Mouse (Mus musculus) forebrain, embryonic 11.5 days (tissue): Measurements from ENCODE around the gene Ano10. TPM values are rescaled to one million over a fixed set of nuclear protein-coding genes. Genes with fewer than 3 reads are reported as not detected.
"Not testable (repeated sequence)": the region's sequence is repeated elsewhere in the genome, so short reads cannot be mapped to it uniquely, and the experiment has no call there.

ENCODE experiments used
- ATAC-seq: fragments of 200-750 bp; cut with Nextera tagmentation; replicated peaks from 2 replicates; pipeline ENCODE4 v1.8.0; 2017; ENCODE audit warnings: moderate TSS enrichment; ENCODE audit not compliant: low FRiP score
- DNase-seq: peaks from one replicate; pipeline ENCODE4 v3.0.0-alpha.2; 2017; ENCODE audit warnings: low spot score
- H3K27ac ChIP-seq: fragments of 300-500 bp; sonication (generic); 2 replicates; pipeline ENCODE4 v1.5.1; 2014; ENCODE audit warnings: low read depth, low read length
- H3K27me3 ChIP-seq: fragments of 300-500 bp; sonication (generic); 2 replicates; pipeline ENCODE4 v1.6.1; 2014; ENCODE audit warnings: mild to moderate bottlenecking, low read length, mixed read lengths; ENCODE audit not compliant: control insufficient read depth, insufficient read depth
- H3K36me3 ChIP-seq: fragments of 300-500 bp; sonication (generic); 2 replicates; pipeline ENCODE4 v1.6.1; 2014; ENCODE audit warnings: mild to moderate bottlenecking, low read length, moderate library complexity, mixed read lengths; ENCODE audit not compliant: control insufficient read depth, insufficient read depth
- H3K4me1 ChIP-seq: fragments of 300-500 bp; sonication (generic); replicated peaks from 2 replicates; pipeline ENCODE4 v1.6.1; 2014; ENCODE audit warnings: low read length, mixed read lengths; ENCODE audit not compliant: control insufficient read depth, insufficient read depth
- H3K4me2 ChIP-seq: fragments of 300-500 bp; sonication (generic); 2 replicates; pipeline ENCODE4 v1.6.1; 2014; ENCODE audit warnings: low read depth, mild to moderate bottlenecking, low read length, moderate library complexity, mixed read lengths; ENCODE audit not compliant: severe bottlenecking
- H3K4me3 ChIP-seq: fragments of 300-500 bp; sonication (generic); 2 replicates; pipeline ENCODE4 v1.5.1; 2014; ENCODE audit warnings: low read depth, low read length
- H3K9ac ChIP-seq: fragments of 300-500 bp; sonication (generic); 2 replicates; pipeline ENCODE4 v1.6.1; 2014; ENCODE audit warnings: low read length
- H3K9me3 ChIP-seq: fragments of 300-500 bp; sonication (generic); 2 replicates; pipeline ENCODE4 v1.6.1; 2016; ENCODE audit warnings: low read length, mixed read lengths; ENCODE audit not compliant: control insufficient read depth
- WGBS: fragments of 180-500 bp; shearing (Covaris S2); extraction: QIAGEN DNeasy Blood & Tissue Kit; methylation state at CpG from one replicate; pipeline ENCODE4 v1.1.7; 2014; 5-methylcytosine and 5-hydroxymethylcytosine counted together
- polyA plus RNA-seq: library from polyadenylated mRNA; unstranded; fragments of >200 nt; fragmentation: Nextera tagmentation; extraction: Ambion mirVana; gene quantifications from 2 replicates; pipeline ENCODE4 v1.2.1, GENCODE M21; 2014

Gene Ano10
- polyA plus RNA-seq, 1 experiment from 2014 or later, result 34.0 TPM

- Histone ChIP-seq H3K27me3 (no peaks in the 10 kb centered on the region), H3K9ac (no peak overlapping the region), H3K36me3 (no peaks in the 10 kb centered on the region), H3K4me3 (no peak overlapping the region), H3K9me3 (no peaks in the 10 kb centered on the region), H3K4me2 (no peak overlapping the region), H3K4me1 (no peaks in the 10 kb centered on the region), H3K27ac (no peak overlapping the region)
- ATAC-seq (no peak), DNase-seq (no peak)
- 96% methylated on average over 7 of the region's 7 CpGs for WGBS
Measured at GRCm38 (mm10) chr9:122316562-122316961, 22.3 kb upstream of the Ano10 start.

GRCm38 (mm10) chr9:122315501-122315900, 21.3 kb upstream of the Ano10 start:
- ATAC-seq, result peak; percentile 24; the same call in 1 of the 2 replicates
- H3K4me3 ChIP-seq, result no peak overlapping the region
- no peaks in the 10 kb centered on the region for H3K9me3 ChIP-seq
- no peak for DNase-seq
- no peak overlapping the region for H3K9ac ChIP-seq
- no peak overlapping the region for H3K27ac ChIP-seq
- 49% methylated on average over 11 of the region's 11 CpGs for WGBS
- no peaks in the 10 kb centered on the region for H3K36me3 ChIP-seq
- no peaks in the 10 kb centered on the region for H3K4me1 ChIP-seq
- no peak overlapping the region for H3K4me2 ChIP-seq
- no peaks in the 10 kb centered on the region for H3K27me3 ChIP-seq

GRCm38 (mm10) chr9:122314942-122315341, 20.7 kb upstream of the Ano10 start:
- Histone ChIP-seq H3K36me3 (no peaks in the 10 kb centered on the region), H3K4me2 (no peak overlapping the region), H3K27ac (no peak overlapping the region), H3K27me3 (no peaks in the 10 kb centered on the region), H3K9ac (no peak overlapping the region), H3K4me3 (no peak overlapping the region), H3K4me1 (no peaks in the 10 kb centered on the region), H3K9me3 (no peaks in the 10 kb centered on the region)
- no peak for DNase-seq
- WGBS, result 53% methylated on average over 4 of the region's 4 CpGs
- ATAC-seq, result no peak

GRCm38 (mm10) chr9:122314386-122314785, 20.2 kb upstream of the Ano10 start:
- Histone ChIP-seq H3K36me3 (no peaks in the 10 kb centered on the region), H3K4me1 (no peaks in the 10 kb centered on the region), H3K27ac (no peak overlapping the region), H3K4me3 (no peak overlapping the region), H3K9ac (no peak overlapping the region), H3K9me3 (no peaks in the 10 kb centered on the region), H3K27me3 (no peaks in the 10 kb centered on the region), H3K4me2 (no peak overlapping the region)
- ATAC-seq, result no peak
- no peak for DNase-seq
- WGBS, result 89% methylated on average over 6 of the region's 6 CpGs

- whole genome bisulfite sequencing, result 85% methylated on average over 1 of the region's 1 CpGs
- H3K4me3 ChIP-seq, H3K27ac ChIP-seq, H3K4me2 ChIP-seq, DNase-seq, H3K36me3 ChIP-seq, H3K9ac ChIP-seq, H3K9me3 ChIP-seq, H3K27me3 ChIP-seq, ATAC-seq, H3K4me1 ChIP-seq: not testable (repeated sequence)
Measured at GRCm38 (mm10) chr9:122313128-122313527, 18.9 kb upstream of the Ano10 start.

GRCm38 (mm10) chr9:122312296-122312990, 18.2 kb upstream of the Ano10 start:
- no peak overlapping the region for H3K27ac ChIP-seq
- DNase-seq, result no peak
- no peaks in the 10 kb centered on the region for H3K36me3 ChIP-seq
- WGBS, result 90% methylated on average over 7 of the region's 7 CpGs
- no peak overlapping the region for H3K9ac ChIP-seq
- H3K4me3 ChIP-seq, result no peak overlapping the region
- H3K9me3 ChIP-seq, result no peaks in the 10 kb centered on the region
- ATAC-seq, result no peak
- H3K4me2 ChIP-seq, result no peak overlapping the region
- H3K27me3 ChIP-seq, result no peaks in the 10 kb centered on the region
- no peaks in the 10 kb centered on the region for H3K4me1 ChIP-seq

- Histone ChIP-seq H3K4me1 (no peaks in the 10 kb centered on the region), H3K27me3 (no peaks in the 10 kb centered on the region), H3K9ac (peak overlapping the region; percentile 65), H3K36me3 (no peaks in the 10 kb centered on the region), H3K4me3 (peak overlapping the region; percentile 36), H3K4me2 (peak overlapping the region; percentile 59), H3K9me3 (no peaks in the 10 kb centered on the region), H3K27ac (no peak overlapping the region)
- no peak for ATAC-seq
- no peak for DNase-seq
- WGBS, result 78% methylated on average over 7 of the region's 7 CpGs
Measured at GRCm38 (mm10) chr9:122311051-122311760, 17.0 kb upstream of the Ano10 start.

GRCm38 (mm10) chr9:122310613-122311049, 16.4 kb upstream of the Ano10 start:
- no peak overlapping the region for H3K27ac ChIP-seq
- H3K4me1 ChIP-seq, result no peaks in the 10 kb centered on the region
- DNase-seq, result peak; percentile 94
- H3K4me2 ChIP-seq, result peak overlapping the region; percentile 59
- no peaks in the 10 kb centered on the region for H3K9me3 ChIP-seq
- ATAC-seq, result peak; percentile 89
- 2% methylated on average over 18 of the region's 19 CpGs for WGBS
- no peaks in the 10 kb centered on the region for H3K27me3 ChIP-seq
- no peaks in the 10 kb centered on the region for H3K36me3 ChIP-seq
- H3K4me3 ChIP-seq, result peak overlapping the region; percentile 36
- peak overlapping the region; percentile 65 for H3K9ac ChIP-seq
